Mouse (Mus musculus): ENCODE results near the gene Satb2.
"Not testable (repeated sequence)": the region's sequence is repeated elsewhere in the genome, so short reads cannot be mapped to it uniquely, and the experiment has no call there.

The Satb2 gene

DNA sequence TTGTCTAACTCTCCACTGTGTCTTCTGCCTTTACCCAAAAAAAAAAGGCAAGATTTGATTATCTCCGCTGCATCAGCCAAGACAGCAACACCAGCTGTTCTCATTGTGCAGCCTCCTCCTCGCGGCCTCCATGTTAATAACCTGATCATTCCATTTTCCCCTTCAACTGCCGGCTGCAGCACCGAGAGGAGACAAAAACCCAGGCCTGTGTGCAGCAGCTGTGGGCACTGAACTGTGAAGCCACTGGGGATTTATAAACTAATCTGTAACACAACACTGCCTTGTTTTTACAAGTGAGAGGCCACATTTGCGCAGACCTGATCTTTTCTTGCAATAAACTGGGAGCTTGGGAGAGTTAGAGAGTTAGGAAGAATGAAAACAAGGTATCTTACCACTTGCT, 145.1 kb downstream of the Satb2 start:
- no peak for DNase-seq (ENCODE audit: low read depth)

DNA sequence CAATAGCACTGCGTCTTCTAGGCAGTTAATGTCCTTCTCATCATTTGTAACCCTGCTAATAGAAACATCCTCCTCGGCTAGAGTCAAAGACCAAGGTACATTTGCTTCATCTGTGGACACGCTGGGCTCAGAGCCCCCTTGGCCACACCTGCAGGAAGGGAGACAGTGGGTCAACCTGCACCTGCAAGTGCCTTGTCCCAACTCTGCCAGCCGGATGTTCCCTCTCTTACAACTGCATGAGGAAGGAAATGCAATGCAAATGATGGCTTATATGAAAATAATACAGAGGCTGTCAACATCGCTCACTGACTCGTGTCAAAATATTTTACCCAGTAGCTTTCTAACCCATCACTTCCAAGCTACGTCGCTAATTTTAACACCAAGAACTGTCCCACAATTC, 145.7 kb downstream of the Satb2 start:
- DNase-seq (ENCODE audit: low read depth) = no peak

GRCm38 (mm10) chr1:56822735-56823134, 155.7 kb downstream of the Satb2 start:
- DNase-seq (ENCODE audit: low read depth) = no peak

DNA sequence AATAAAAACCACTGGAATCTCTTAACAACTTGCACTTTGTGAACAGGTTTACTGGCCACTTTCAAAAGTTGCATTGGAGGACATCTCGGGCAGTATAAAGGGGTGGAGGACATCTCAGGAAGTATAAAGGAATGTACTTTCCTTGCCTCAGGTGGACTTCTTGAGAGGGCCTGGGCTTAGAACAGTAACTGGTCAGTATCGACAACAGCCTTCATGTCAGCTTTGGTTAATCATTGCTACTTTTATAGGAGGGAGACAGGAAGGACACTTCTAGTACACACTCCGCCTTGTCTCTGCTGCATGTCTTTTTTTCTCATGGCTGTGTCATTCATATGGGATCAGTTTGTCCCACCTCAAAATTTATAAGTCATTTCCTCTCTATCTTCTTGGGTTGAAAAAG, 156.4 kb downstream of the Satb2 start:
- DNase-seq (ENCODE audit: low read depth) = no peak

DNA sequence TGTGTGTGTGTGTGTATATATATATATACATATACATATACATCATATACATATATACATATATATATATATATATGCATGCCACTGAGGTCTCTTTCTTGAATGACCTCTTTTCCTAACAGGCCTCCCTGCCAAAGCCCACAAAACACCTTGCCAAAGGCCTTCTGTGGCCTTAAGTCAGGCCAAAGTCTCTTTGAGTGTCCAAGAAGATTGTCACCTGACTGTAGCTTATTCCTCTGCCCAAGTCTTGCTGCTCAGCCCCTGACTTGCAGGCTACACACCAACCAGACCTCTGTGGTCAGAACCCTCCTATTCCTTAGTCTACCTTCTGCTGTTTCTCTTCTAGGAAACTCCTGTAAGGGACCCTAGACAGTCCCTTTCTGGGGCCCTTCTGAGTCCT, 164.9 kb downstream of the Satb2 start:
- no peak for DNase-seq (ENCODE audit: low read depth)

GRCm38 (mm10) chr1:56812961-56813360, 165.5 kb downstream of the Satb2 start:
- no peak for DNase-seq (ENCODE audit: low read depth)

- no peak for DNase-seq (ENCODE audit: low read depth)
Observed at GRCm38 (mm10) chr1:56811486-56811885, 167.0 kb downstream of the Satb2 start.

GRCm38 (mm10) chr1:56806006-56806405, 172.4 kb downstream of the Satb2 start:
- no peak for DNase-seq (ENCODE audit: low read depth)

DNA sequence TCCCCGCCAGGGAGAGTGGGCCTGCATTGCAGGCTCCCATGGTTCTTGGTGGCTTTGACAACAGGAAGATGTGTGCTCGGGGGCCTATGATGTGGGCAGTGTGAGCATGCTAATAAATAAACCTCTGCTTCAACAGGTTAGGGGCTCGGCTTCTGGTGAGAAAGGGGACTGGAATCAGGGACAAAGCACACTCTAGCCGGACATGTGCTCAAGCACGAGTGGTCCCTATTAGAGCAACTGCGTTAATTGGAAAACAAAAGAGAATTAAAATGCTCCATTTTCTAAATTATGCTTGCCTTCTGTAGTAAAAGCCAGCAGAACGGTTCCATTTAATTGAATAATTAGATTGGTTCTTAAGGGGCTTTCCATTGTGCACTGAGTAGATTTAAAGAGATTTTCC, 177.8 kb downstream of the Satb2 start:
- no peak for DNase-seq (ENCODE audit: low read depth)

DNA sequence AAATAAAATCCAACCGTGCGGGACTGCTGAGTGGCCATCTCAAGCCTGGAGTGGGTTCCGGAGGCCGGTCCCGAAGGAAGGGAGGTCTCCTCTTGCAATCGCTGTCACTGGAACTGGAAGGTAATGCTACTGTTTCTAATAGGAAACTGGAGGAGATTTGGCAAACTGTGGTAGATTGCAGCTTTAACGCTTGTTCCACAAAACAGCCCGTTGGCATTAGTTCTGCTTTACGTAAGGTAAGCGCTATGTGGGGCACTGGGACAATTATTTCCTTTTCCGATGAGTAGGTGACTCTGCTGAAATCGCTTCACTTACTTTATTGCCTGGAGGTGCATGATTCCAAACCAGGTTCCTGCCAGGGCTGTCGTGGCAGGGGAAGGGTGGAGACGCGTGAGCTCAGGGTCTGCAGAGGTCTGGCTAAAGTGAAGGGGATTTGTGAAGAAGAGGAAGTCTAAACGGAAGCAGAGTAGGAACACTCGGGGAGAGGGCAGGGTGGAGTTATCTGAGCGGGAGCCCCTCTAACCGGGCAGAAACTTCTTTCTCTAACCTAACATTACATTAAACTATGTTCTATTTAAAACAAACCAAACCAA, 183.3 kb downstream of the Satb2 start:
- no peak for DNase-seq (ENCODE audit: low read depth)

DNA sequence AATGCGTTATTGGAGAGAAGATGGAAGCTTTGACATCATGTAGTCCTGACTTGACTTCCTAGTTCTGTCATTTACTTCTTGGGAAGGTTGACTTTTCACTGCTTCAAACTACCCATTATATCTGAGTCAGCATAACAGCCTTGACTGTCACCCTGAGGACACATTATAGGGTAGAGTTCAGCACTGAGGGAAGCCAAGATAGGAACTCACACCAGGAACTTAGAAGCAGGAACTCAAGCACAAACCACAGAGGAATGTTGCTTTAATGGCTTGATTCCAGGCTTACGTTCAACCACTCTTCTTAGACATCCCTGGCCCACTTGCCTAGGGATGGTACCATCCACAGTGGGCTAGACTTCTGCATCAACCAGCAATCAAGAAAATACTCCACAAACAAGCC, 188.8 kb downstream of the Satb2 start:
- no peak for DNase-seq (ENCODE audit: low read depth)

GRCm38 (mm10) chr1:56782139-56782538, 196.3 kb downstream of the Satb2 start:
- not testable (repeated sequence) for DNase-seq (ENCODE audit: low read depth)

DNA sequence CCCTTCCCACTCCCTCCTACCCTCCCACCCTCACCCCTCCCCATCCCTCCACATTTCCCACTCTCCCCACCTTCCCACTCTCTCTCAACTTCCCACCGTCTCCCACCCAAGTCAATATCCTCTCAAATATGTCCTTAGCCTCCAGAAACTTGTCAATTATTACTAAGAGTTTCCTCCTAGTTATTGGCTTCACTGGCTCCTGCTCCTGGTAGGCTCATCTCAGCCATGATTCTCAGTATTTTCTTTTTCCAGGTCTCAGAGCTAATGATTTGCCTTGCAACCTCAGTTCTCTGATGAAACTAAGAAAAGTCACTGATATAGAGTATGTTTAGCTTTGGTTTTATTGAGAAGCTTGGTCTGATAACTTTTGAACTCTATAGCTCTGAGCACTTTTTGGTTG, 214.2 kb downstream of the Satb2 start:
- DNase-seq (ENCODE audit: low read depth) = no peak

GRCm38 (mm10) chr1:56761512-56761911, 216.9 kb downstream of the Satb2 start:
- no peak for DNase-seq (ENCODE audit: low read depth)

DNA sequence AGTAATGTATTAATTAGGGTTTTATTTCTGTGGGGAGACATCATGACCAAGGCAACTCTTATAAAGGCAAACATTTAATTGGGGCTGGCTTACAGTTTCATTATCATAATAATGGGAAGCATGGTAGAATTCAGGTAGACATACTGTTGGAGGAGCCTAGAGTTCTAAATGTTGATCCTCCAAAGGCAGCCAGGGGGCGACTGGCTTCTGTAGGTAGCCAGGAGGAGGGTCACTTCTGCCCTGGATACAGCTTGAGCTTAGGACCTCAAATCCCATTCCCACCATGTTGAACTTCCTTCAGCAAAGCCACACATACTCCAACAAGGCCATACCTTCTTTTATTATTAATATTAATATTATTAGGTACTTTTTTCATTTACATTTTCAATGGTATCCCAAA, 225.2 kb downstream of the Satb2 start:
- no peak for DNase-seq (ENCODE audit: low read depth)

DNA sequence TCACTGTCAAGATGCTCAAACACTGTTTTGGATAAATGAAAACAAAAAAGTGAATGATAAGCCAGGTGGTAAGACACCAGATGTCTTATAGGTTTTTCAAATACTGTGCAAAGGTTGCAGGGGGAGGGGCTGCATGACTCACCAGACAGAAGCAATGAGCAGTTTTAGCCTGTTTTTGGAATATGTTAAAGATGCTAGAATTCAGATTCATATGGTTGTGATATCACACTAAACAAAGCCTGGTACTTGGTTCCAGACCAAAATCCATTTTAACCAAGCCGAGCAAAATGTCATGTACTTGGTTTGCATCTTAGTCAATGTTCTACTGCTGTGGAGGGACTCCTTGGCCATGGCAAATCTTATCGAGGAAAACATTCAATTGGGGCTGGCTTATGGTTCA, 227.8 kb downstream of the Satb2 start:
- DNase-seq (ENCODE audit: low read depth) = no peak

- DNase-seq (ENCODE audit: low read depth) = no peak
Observed at GRCm38 (mm10) chr1:56749629-56750311, 228.7 kb downstream of the Satb2 start.

DNA sequence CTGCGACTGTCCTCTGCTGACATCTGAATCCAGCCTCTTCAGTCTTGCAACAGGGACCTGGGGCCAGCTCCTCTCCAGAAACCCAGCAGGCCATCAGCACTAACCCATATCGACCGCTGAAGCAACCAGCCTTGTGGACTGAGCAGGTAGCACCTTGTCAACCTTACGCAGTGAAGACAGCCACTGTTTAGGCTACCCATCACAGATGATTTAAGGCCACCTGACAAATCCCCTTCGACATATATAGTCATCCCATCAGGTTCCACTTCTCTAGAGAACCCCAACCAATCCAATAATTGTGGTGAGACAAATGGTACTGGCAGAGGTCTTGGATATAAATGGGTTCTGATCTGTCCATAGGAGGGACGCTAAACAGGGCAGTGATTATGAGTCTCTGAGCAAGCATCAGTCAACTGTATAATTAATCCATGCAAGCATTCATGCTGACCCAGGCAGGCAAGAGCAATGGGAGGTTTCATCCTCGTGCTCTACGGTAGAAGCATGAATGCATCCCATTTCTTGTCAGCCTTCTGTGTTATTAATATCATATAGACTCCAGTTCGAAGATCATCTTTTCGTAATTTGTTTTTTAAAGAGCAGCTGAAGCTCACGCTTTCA, 229.5 kb downstream of the Satb2 start:
- no peak for DNase-seq (ENCODE audit: low read depth)

Data from induced T-regulatory cell, adult 2 months (primary cell).